Mouse (Mus musculus) stomach, postnatal 0 days (tissue): ENCODE results near the gene Ttc13. TPM values are rescaled to one million over a fixed set of nuclear protein-coding genes. Genes with fewer than 3 reads are reported as not detected.

ENCODE experiments used
- ATAC-seq: fragments of 200-750 bp; cut with Nextera tagmentation; 2 replicates; pipeline ENCODE4 v1.8.0; 2017; ENCODE audit not compliant: low FRiP score, low TSS enrichment
- DNase-seq: peaks from one replicate; pipeline ENCODE4 v3.0.0-alpha.2; 2016; ENCODE audit warnings: low spot score
- H3K27ac ChIP-seq: fragments of 300-500 bp; sonication (generic); replicated peaks from 2 replicates; pipeline ENCODE4 v1.5.1; 2014; ENCODE audit warnings: mild to moderate bottlenecking, control low read depth
- H3K27me3 ChIP-seq: fragments of 300-500 bp; sonication (generic); 2 replicates; pipeline ENCODE4 v1.6.1; 2014; ENCODE audit warnings: low read length; ENCODE audit not compliant: control insufficient read depth, insufficient read depth
- H3K36me3 ChIP-seq: fragments of 300-500 bp; sonication (generic); 2 replicates; pipeline ENCODE4 v1.6.1; 2014; ENCODE audit warnings: low read length, mixed read lengths; ENCODE audit not compliant: control insufficient read depth, insufficient read depth
- H3K4me1 ChIP-seq: fragments of 300-500 bp; sonication (generic); replicated peaks from 2 replicates; pipeline ENCODE4 v1.6.1; 2014; ENCODE audit warnings: antibody characterized with exemption; ENCODE audit not compliant: control insufficient read depth, insufficient read depth
- H3K4me2 ChIP-seq: fragments of 300-500 bp; sonication (generic); replicated peaks from 2 replicates; pipeline ENCODE4 v1.6.1; 2014; ENCODE audit warnings: low read depth, mild to moderate bottlenecking, control low read depth, moderate library complexity
- H3K4me3 ChIP-seq: fragments of 300-500 bp; sonication (generic); 2 replicates; pipeline ENCODE4 v1.5.1; 2014; ENCODE audit warnings: low read depth, low read length, control low read depth
- H3K9ac ChIP-seq: fragments of 300-500 bp; sonication (generic); 2 replicates; pipeline ENCODE4 v1.6.1; 2014; ENCODE audit warnings: mild to moderate bottlenecking, low read length, control low read depth, mixed read lengths
- H3K9me3 ChIP-seq: fragments of 300-500 bp; sonication (generic); 2 replicates; pipeline ENCODE4 v1.6.1; 2016; ENCODE audit warnings: low read length; ENCODE audit not compliant: control insufficient read depth
- CTCF ChIP-seq: IDR thresholded peaks from 2 replicates; pipeline ENCODE4 v1.5.1; 2016; ENCODE audit warnings: antibody characterized with exemption, low read depth, mild to moderate bottlenecking, moderate library complexity
- EP300 ChIP-seq: optimal IDR thresholded peaks from 2 replicates; pipeline ENCODE3; 2016; ENCODE audit warnings: antibody characterized with exemption
- WGBS: fragments of 180-500 bp; shearing (Covaris S2); extraction: QIAGEN DNeasy Blood & Tissue Kit; methylation state at CpG from one replicate; pipeline ENCODE4 v1.1.7; 2014; 5-methylcytosine and 5-hydroxymethylcytosine counted together
- polyA plus RNA-seq: library from polyadenylated mRNA; unstranded; fragments of >200 nt; fragmentation: Nextera tagmentation; extraction: Ambion mirVana; gene quantifications from 2 replicates; pipeline ENCODE4 v1.2.1, GENCODE M21; 2015

Gene Ttc13
- polyA plus RNA-seq, 1 experiment from 2014 or later = 18.7 TPM

DNA sequence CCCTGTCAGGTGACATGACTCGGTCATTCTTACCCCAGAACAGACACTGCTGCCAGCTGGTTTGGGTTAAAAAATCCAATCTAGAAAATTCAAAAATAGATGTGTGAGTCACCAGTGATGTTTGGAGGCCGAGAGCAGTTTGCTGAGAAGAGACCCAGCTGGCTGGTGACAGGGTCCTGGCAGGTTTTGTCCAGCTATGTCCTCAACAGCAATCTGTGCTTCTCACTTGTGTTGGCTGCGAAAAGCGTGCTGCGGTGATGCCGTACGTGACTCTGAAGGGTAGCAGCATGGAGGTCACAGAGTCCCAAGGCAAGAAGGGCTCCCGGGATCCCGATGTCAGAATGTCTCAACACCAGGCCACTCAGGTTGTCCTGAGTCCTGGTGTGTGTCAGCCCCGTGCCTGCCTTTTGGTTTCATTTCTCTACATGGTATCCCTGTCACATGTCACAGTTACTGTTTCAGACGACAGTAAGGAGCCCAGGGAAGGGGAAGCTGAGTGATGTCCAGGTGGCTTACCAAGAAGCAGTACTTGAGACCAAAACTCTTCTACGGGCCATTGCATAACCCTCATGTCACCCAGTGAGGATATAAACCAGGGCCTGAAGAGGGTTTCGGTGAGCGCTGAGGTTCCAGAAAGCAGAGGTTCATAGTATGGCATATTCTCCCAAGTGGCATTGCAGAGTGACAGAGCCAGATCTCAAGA is 88.6 kb downstream of the Ttc13 start:
- 0 out of 2 replicates have a peak overlapping the region, but pooled peaks have one; percentile 4 for H3K4me2 ChIP-seq
- peaks cover 7% of the 10 kb centered on the region; the same call in 1 of the 2 replicates for H3K36me3 ChIP-seq
- ATAC-seq (peak; percentile 81; the same call in 1 of the 2 replicates), DNase-seq (peak; percentile 41)
- no peak for TF ChIP-seq CTCF
- TF ChIP-seq EP300 = no peak
- no peaks in the 10 kb centered on the region for H3K9me3 ChIP-seq
- WGBS = 54% methylated on average over 14 of the region's 14 CpGs
- no peak overlapping the region for H3K9ac ChIP-seq
- peaks cover 3% of the 10 kb centered on the region for H3K4me1 ChIP-seq
- no peaks in the 10 kb centered on the region for H3K27me3 ChIP-seq
- H3K27ac ChIP-seq = peak overlapping the region; percentile 78
- H3K4me3 ChIP-seq = no peak overlapping the region

DNA sequence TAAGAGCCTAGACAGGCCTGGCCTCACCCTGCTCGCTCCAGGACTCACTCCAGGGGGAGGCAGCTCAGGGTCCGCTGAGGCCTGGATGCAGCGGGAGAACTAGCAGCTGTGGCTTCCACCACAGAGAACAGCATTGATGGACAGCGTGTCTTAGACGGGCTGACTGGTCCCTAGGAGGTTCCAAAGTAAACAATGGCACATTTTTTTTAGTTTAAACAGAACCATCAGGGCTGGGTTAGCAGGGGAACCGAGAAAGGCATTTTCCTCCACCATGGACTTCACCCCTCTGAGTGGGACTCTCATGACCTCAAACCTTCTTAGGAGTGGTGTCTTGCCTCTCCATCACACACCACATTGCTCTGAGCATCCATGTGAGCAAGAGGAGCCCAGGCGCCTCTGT is 89.8 kb downstream of the Ttc13 start:
- no peak for DNase-seq
- WGBS = 24% methylated on average over 7 of the region's 7 CpGs
- H3K36me3 ChIP-seq = peaks cover 4% of the 10 kb centered on the region; the same call in 1 of the 2 replicates
- ATAC-seq = 0 out of 2 replicates have a peak, but pooled peaks have one; percentile 16
- H3K4me2 ChIP-seq = no peak overlapping the region
- peaks cover 3% of the 10 kb centered on the region for H3K4me1 ChIP-seq
- H3K9me3 ChIP-seq = no peaks in the 10 kb centered on the region
- peak overlapping the region; percentile 74 for H3K27ac ChIP-seq
- no peak for TF ChIP-seq EP300
- TF ChIP-seq CTCF = no peak
- no peaks in the 10 kb centered on the region for H3K27me3 ChIP-seq
- no peak overlapping the region; the same call in 1 of the 2 replicates for H3K9ac ChIP-seq
- H3K4me3 ChIP-seq = no peak overlapping the region

DNA sequence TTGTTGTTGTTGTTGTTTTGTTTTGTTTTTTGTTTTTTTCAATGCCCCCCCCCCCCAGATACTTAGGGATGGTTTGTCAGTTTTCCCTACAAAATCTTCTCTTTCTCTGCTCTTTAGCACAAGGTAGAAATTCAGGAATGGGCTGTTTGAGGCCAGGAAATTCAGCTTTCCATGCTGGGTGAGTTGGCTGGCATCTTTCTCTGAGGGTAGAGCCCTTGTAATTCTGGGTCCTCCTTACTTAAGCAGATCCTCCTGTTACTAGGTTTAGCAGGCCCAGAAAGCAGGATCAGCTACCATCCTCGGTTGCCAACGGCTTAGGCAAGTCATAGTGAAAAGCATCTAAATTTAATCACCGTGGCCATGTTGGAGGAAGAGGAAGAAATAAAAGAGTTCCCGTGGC is 90.9 kb downstream of the Ttc13 start:
- ATAC-seq = no peak
- DNase-seq = no peak
- Histone ChIP-seq H3K9ac (no peak overlapping the region), H3K27me3 (no peaks in the 10 kb centered on the region), H3K4me3 (no peak overlapping the region), H3K4me2 (no peak overlapping the region), H3K27ac (peak overlapping the region; percentile 74; the same call in 1 of the 2 replicates), H3K4me1 (peaks cover 3% of the 10 kb centered on the region), H3K9me3 (no peaks in the 10 kb centered on the region), H3K36me3 (no peaks in the 10 kb centered on the region)
- TF ChIP-seq CTCF (no peak), EP300 (no peak)
- 73% methylated on average over 4 of the region's 4 CpGs for WGBS

DNA sequence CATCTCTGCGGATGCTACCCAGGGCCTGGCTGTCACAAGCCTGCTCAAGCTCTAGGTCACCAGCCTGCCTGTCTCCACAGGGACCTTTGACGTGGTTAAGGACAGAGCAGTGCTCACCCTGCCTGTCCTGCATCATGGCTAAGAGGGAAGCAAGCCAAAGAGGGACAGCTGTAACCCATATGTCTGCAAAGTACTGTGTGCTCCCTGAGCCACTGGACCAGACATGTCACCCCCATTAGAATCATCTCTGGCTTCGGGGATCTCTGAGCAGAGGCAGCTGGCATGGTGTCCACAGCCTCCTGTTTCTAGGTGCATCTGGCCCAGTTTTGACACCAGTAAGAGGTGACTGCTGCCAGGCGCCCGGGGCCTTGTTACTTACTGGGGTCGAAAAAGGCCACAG is 91.3 kb downstream of the Ttc13 start:
- Histone ChIP-seq H3K4me1 (peaks cover 3% of the 10 kb centered on the region), H3K9ac (no peak overlapping the region), H3K36me3 (no peaks in the 10 kb centered on the region), H3K4me2 (no peak overlapping the region), H3K4me3 (no peak overlapping the region), H3K27ac (no peak overlapping the region), H3K27me3 (no peaks in the 10 kb centered on the region), H3K9me3 (no peaks in the 10 kb centered on the region)
- TF ChIP-seq EP300 = no peak
- no peak for TF ChIP-seq CTCF
- DNase-seq (no peak), ATAC-seq (no peak)
- 62% methylated on average over 6 of the region's 6 CpGs for WGBS

DNA sequence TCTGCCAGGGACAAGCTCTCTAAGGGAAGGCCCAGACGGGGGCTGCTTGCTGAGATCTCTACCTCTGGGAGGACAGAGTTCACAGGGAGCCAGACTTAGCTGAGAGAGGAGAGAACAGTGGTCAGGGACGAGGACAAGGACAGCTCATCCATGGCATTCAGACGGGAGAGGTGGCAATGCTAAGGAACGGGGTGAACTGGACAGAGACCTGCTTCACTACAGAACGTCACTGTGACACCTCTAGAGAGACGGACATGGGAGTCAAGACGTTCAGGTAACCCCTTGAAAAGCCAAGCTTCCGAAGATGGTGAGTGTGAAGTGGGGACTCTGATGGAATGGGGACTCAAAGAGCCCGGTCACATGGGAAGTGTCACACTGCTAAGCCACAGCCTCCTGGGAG is 95.5 kb downstream of the Ttc13 start:
- H3K9ac ChIP-seq = no peak overlapping the region
- no peaks in the 10 kb centered on the region for H3K9me3 ChIP-seq
- no peak overlapping the region for H3K4me2 ChIP-seq
- ATAC-seq = no peak
- no peaks in the 10 kb centered on the region for H3K36me3 ChIP-seq
- H3K27me3 ChIP-seq = no peaks in the 10 kb centered on the region
- TF ChIP-seq CTCF (no peak), EP300 (no peak)
- DNase-seq = no peak
- no peaks in the 10 kb centered on the region for H3K4me1 ChIP-seq
- no peak overlapping the region for H3K4me3 ChIP-seq
- no peak overlapping the region for H3K27ac ChIP-seq
- WGBS = 87% methylated on average over 9 of the region's 9 CpGs

Other genes with a start within 250 kb of the Ttc13 start
- 23.3 and 24.9 TPM in 2 replicates for gene Cog2, start 201.2 kb downstream of the Ttc13 start, polyA plus RNA-seq
- 42.8 and 44.5 TPM in 2 replicates for gene Agt, start 152.3 kb downstream of the Ttc13 start, polyA plus RNA-seq
- gene Capn9, start 145.9 kb downstream of the Ttc13 start, polyA plus RNA-seq = 12.8 and 17.6 TPM in 2 replicates
- 17.9 and 20.0 TPM in 2 replicates for gene 2310022B05Rik, start 58.6 kb downstream of the Ttc13 start, polyA plus RNA-seq
- 11.0 and 11.2 TPM in 2 replicates for gene Arv1, start 156 bp upstream of the Ttc13 start, polyA plus RNA-seq
- gene Fam89a, start 29.8 kb upstream of the Ttc13 start, polyA plus RNA-seq = 12.5 and 13.0 TPM in 2 replicates
- gene Trim67, start 71.1 kb upstream of the Ttc13 start, polyA plus RNA-seq = 0.23 and 0.33 TPM in 2 replicates
- gene Gnpat, start 141.1 kb upstream of the Ttc13 start, polyA plus RNA-seq = 41.1 and 41.4 TPM in 2 replicates
- 20.2 and 21.3 TPM in 2 replicates for gene 2810004N23Rik, start 141.1 kb upstream of the Ttc13 start, polyA plus RNA-seq
- gene Exoc8, start 175.7 kb upstream of the Ttc13 start, polyA plus RNA-seq = 4.9 and 5.9 TPM in 2 replicates
- gene Sprtn, start 175.9 kb upstream of the Ttc13 start, polyA plus RNA-seq = 4.9 and 5.0 TPM in 2 replicates
- 7.1 and 7.5 TPM in 2 replicates for gene Egln1, start 227.3 kb upstream of the Ttc13 start, polyA plus RNA-seq